Mouse (Mus musculus) inflammation-experienced regulatory T-cells, adult 6 months (primary cell): ENCODE data around the gene Pglyrp2. TPM values are rescaled to one million over a fixed set of nuclear protein-coding genes. Genes with fewer than 3 reads are reported as not detected.

ENCODE experiments used
- polyA plus RNA-seq, 3 experiments: library from polyadenylated mRNA; unstranded; fragments of 100-300 nt; shearing (Covaris generic); gene quantifications; one replicate each; pipeline ENCODE4 v1.2.1; 2017

Gene Pglyrp2
- polyA plus RNA-seq, 3 experiments from 2014 or later: 75.1 to 87.9 (median 83.8) TPM

Other genes with a start within 250 kb of the Pglyrp2 start
- under 1 TPM in 2 of 3 experiments, not detected in 1; 0.15 to 0.23 TPM for gene Ephx3, start 234.6 kb downstream of the Pglyrp2 start, polyA plus RNA-seq
- 10 to 100 TPM; 58.7 to 77.4 (median 72.6) TPM for gene Brd4, start 139.4 kb downstream of the Pglyrp2 start, polyA plus RNA-seq
- 100 to 1,000 TPM; 122 to 190 (median 146) TPM for gene Akap8, start 102.9 kb downstream of the Pglyrp2 start, polyA plus RNA-seq
- gene Akap8l, start 73.6 kb downstream of the Pglyrp2 start, polyA plus RNA-seq: 10 to 100 TPM; 31.9 to 78.6 (median 57.6) TPM
- gene Wiz, start 34.7 kb downstream of the Pglyrp2 start, polyA plus RNA-seq: 10 to 100 TPM in 2 of 3 experiments, 1 to 10 TPM in 1; 9.5 to 14.6 (median 11.6) TPM
- gene Rasal3, start 20.6 kb downstream of the Pglyrp2 start, polyA plus RNA-seq: 100 to 1,000 TPM; 109 to 139 (median 109) TPM
- under 1 TPM in 2 of 3 experiments, not detected in 1; 0.31 to 0.58 TPM for gene Cyp4f39, start 28.6 kb upstream of the Pglyrp2 start, polyA plus RNA-seq
- gene Cyp4f17, start 81.9 kb upstream of the Pglyrp2 start, polyA plus RNA-seq: 10 to 100 TPM; 10.3 to 11.9 (median 10.8) TPM
- 10 to 100 TPM; 10.0 to 18.3 (median 17.0) TPM for gene Cyp4f16, start 112.4 kb upstream of the Pglyrp2 start, polyA plus RNA-seq
- gene Cyp4f37, start 197.1 kb upstream of the Pglyrp2 start, polyA plus RNA-seq: not detected
- not detected for gene Cyp4f40, start 234.7 kb upstream of the Pglyrp2 start, polyA plus RNA-seq